Mouse (Mus musculus): Measurements from ENCODE around the gene Psmc4.

DNA sequence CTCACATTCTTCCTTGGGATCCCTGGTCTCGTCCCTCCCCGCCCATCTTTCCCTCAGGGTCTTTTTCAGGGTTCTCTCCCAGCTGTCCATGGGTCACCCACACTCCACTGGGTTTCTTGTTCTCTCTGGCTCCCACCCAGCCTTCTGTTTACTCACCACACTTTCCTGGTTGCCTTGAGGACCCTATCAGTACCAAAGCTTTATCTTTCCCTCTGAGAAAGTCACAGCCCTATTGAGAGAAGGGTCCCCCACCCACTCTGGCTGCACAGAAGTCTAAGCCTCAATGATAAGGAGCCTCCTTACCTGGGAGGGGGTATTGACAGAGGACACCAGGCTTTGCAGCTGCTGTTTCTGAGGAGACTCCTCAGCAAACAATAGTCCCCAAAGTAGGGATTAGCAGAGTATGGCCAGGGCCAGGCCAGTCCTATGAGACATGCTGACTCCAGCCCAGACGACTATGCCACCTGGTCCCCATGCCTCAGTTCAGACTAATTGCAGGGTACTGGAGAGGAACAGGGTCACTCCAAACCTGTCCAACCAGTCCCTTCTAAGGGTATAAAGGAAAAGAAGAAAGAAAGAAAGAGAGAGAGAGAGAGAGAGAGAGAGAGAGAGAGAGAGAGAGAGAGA lies 19.8 kb upstream of the Psmc4 start:
- TF ChIP-seq CTCF (IDR thresholded peaks at IDR 0.05; ENCODE audit: insufficient read depth, low read length) (no peak), POLR2A (IDR thresholded peaks at IDR 0.05; ENCODE audit: borderline replicate concordance, extremely low read depth, low read depth, low read length) (no peak)
